Mouse (Mus musculus): Measurements from ENCODE around the gene Chst14.

Chst14 gene

GRCm38 (mm10) chr2:118972687-118973376 is 46.5 kb downstream of the Chst14 start:
- DNase-seq: peak; percentile 91

- peak; percentile 15 for DNase-seq
Observed at GRCm38 (mm10) chr2:118975855-118976254, 49.6 kb downstream of the Chst14 start.

- peak; percentile 88 for DNase-seq
Observed at GRCm38 (mm10) chr2:118976282-118976929, 50.1 kb downstream of the Chst14 start.

GRCm38 (mm10) chr2:118976941-118977340 is 50.6 kb downstream of the Chst14 start:
- no peak for DNase-seq

GRCm38 (mm10) chr2:118978064-118978463 is 51.8 kb downstream of the Chst14 start:
- DNase-seq: peak; percentile 6
